Mouse (Mus musculus) liver, embryonic 11.5 days (tissue): ENCODE data around the gene Cadm1. TPM values are rescaled to one million over a fixed set of nuclear protein-coding genes. Genes with fewer than 3 reads are reported as not detected.

Experiments
- ATAC-seq: fragments of 200-750 bp; cut with Nextera tagmentation; replicated peaks from 2 replicates; pipeline ENCODE4 v1.8.0; 2017; ENCODE audit warnings: moderate number of reproducible peaks, mild to moderate bottlenecking, moderate TSS enrichment, moderate library complexity; ENCODE audit not compliant: low FRiP score
- DNase-seq: peaks from one replicate; pipeline ENCODE4 v3.0.0-alpha.2; 2017; ENCODE audit warnings: low spot score
- H3K27ac ChIP-seq: fragments of 300-500 bp; sonication (generic); 2 replicates; pipeline ENCODE4 v1.5.1; 2014; ENCODE audit warnings: mild to moderate bottlenecking, low read depth, low read length, control low read depth
- H3K27me3 ChIP-seq: fragments of 300-500 bp; sonication (generic); replicated peaks from 2 replicates; pipeline ENCODE4 v1.6.1; 2014; ENCODE audit warnings: low read length, mixed read lengths; ENCODE audit not compliant: control insufficient read depth, insufficient read depth
- H3K36me3 ChIP-seq: fragments of 300-500 bp; sonication (generic); 2 replicates; pipeline ENCODE4 v1.6.1; 2014; ENCODE audit warnings: mild to moderate bottlenecking, low read length, moderate library complexity, mixed read lengths; ENCODE audit not compliant: control insufficient read depth, insufficient read depth
- H3K4me1 ChIP-seq: fragments of 300-500 bp; sonication (generic); replicated peaks from 2 replicates; pipeline ENCODE4 v1.6.1; 2014; ENCODE audit warnings: low read length, mixed read lengths; ENCODE audit not compliant: control insufficient read depth, insufficient read depth
- H3K4me2 ChIP-seq: fragments of 300-500 bp; sonication (generic); 2 replicates; pipeline ENCODE4 v1.6.1; 2014; ENCODE audit warnings: mild to moderate bottlenecking, control low read depth, moderate library complexity
- H3K4me3 ChIP-seq: fragments of 300-500 bp; sonication (generic); 2 replicates; pipeline ENCODE4 v1.5.1; 2014; ENCODE audit warnings: low read depth, low read length, control low read depth
- H3K9ac ChIP-seq: fragments of 300-500 bp; sonication (generic); 2 replicates; pipeline ENCODE4 v1.6.1; 2014; ENCODE audit warnings: low read depth, low read length, control low read depth
- H3K9me3 ChIP-seq: fragments of 300-500 bp; sonication (generic); 2 replicates; pipeline ENCODE4 v1.6.1; 2016; ENCODE audit warnings: low read length, inconsistent platforms, mixed read lengths; ENCODE audit not compliant: control insufficient read depth
- WGBS: fragments of 180-500 bp; shearing (Covaris S2); extraction: QIAGEN DNeasy Blood & Tissue Kit; methylation state at CpG from one replicate; pipeline ENCODE4 v1.1.7; 2014; 5-methylcytosine and 5-hydroxymethylcytosine counted together
- polyA plus RNA-seq: library from polyadenylated mRNA; unstranded; fragments of >200 nt; fragmentation: Nextera tagmentation; extraction: Ambion mirVana; gene quantifications from 2 replicates; pipeline ENCODE4 v1.2.1, GENCODE M21; 2014

Cadm1 gene
- polyA plus RNA-seq, 1 experiment from 2014 or later = 27.6 TPM

DNA sequence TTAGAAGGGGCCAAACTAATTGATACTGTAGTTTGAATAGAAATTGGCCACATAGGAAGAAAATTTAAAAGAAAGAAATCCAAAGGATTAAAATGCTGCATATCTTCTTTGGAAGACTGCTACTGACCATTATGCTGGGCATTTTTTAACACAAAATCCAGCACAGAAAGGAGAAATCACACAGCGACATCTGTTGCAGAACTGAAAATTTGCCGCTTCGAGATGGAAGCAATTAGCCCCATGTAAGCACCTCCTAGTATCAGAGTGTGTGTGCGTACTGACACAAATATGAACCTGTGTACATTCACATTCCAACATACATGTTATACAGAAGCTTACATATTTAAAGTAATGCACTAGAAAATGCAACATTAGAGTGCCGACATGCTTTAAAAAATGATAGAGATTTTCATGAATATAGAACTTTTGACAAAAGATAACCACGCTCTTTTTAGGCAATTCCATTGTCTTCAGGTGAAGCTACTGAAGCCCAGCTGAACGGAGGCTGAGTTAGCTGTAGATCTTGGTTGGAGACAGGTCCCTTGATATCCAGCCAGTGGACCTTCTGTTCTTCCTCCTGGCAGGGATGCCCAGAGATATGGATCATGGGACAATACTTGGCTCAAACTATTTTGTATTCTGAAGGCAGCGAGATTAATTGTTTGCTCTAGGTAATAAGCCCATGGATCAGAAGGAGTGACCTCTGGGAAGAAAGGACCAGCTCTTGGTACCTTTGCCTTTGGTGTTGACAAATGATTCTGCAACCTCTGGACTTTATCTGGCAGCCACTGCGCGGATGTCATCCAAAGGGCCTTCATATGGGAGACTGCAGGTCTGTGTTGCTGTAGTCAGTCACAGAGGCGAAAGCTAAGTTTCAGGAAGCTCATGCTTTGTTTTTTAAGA, 4.9 kb downstream of the Cadm1 start:
- WGBS = 78% methylated on average over 11 of the region's 11 CpGs
- no peaks in the 10 kb centered on the region for H3K9me3 ChIP-seq

DNA sequence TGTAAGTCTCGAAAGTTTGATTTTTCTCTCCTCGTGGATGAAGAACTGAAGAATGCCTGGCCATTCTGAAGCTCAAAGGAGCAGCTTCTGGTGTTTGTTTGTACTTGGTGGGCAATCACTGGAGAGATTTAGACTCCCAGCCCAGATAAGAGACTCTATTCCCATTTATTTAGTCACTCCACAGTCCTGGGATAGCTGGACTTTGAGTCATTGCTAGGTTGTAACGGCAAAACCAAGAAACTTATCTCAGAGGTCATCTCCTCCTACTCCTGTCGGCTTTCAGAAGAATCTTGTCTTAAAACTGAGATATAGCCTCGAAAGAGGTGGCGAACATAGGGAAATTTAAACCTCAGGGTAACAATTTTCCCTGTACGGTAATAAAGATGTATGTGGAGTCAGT, 15.3 kb downstream of the Cadm1 start:
- Histone ChIP-seq H3K4me2 (no peak overlapping the region), H3K9ac (no peak overlapping the region), H3K36me3 (no peaks in the 10 kb centered on the region), H3K4me3 (no peak overlapping the region), H3K9me3 (no peaks in the 10 kb centered on the region), H3K27ac (no peak overlapping the region), H3K4me1 (no peaks in the 10 kb centered on the region), H3K27me3 (no peaks in the 10 kb centered on the region; the same call in 1 of the 2 replicates)
- 53% methylated on average over 7 of the region's 7 CpGs for WGBS
- ATAC-seq (no peak), DNase-seq (no peak)

More for the DNA sequence above, 4.9 kb downstream of the Cadm1 start:
- Histone ChIP-seq H3K4me2 (no peak overlapping the region), H3K27ac (no peak overlapping the region), H3K4me3 (no peak overlapping the region), H3K36me3 (no peaks in the 10 kb centered on the region), H3K4me1 (peaks cover 8% of the 10 kb centered on the region), H3K27me3 (peaks cover 36% of the 10 kb centered on the region), H3K9ac (no peak overlapping the region)
- no peak for DNase-seq
- no peak for ATAC-seq

- no peak for DNase-seq
- no peak overlapping the region for H3K4me3 ChIP-seq
- no peak overlapping the region for H3K9ac ChIP-seq
- H3K36me3 ChIP-seq = no peaks in the 10 kb centered on the region
- no peak overlapping the region for H3K27ac ChIP-seq
- 52% methylated on average over 12 of the region's 12 CpGs for WGBS
- no peaks in the 10 kb centered on the region for H3K4me1 ChIP-seq
- no peak for ATAC-seq
- H3K27me3 ChIP-seq = no peaks in the 10 kb centered on the region; the same call in 1 of the 2 replicates
- no peak overlapping the region for H3K4me2 ChIP-seq
- no peaks in the 10 kb centered on the region for H3K9me3 ChIP-seq
Observed at GRCm38 (mm10) chr9:47545667-47546066, 15.7 kb downstream of the Cadm1 start.

- H3K4me1 ChIP-seq = no peaks in the 10 kb centered on the region
- H3K9me3 ChIP-seq = no peaks in the 10 kb centered on the region
- no peaks in the 10 kb centered on the region for H3K36me3 ChIP-seq
- 87% methylated on average over 12 of the region's 12 CpGs for WGBS
- no peak overlapping the region for H3K4me2 ChIP-seq
- no peak overlapping the region for H3K4me3 ChIP-seq
- no peak overlapping the region for H3K27ac ChIP-seq
- H3K27me3 ChIP-seq = no peaks in the 10 kb centered on the region; the same call in 1 of the 2 replicates
- H3K9ac ChIP-seq = no peak overlapping the region
- no peak for ATAC-seq
- DNase-seq = no peak
Observed at GRCm38 (mm10) chr9:47548402-47548801, 18.4 kb downstream of the Cadm1 start.

- ATAC-seq = no peak
- H3K9ac ChIP-seq = no peak overlapping the region
Observed at GRCm38 (mm10) chr9:47548916-47549315, 18.9 kb downstream of the Cadm1 start.

GRCm38 (mm10) chr9:47552960-47553575, 23.1 kb downstream of the Cadm1 start:
- Histone ChIP-seq H3K27ac (no peak overlapping the region), H3K36me3 (no peaks in the 10 kb centered on the region), H3K4me3 (no peak overlapping the region), H3K27me3 (no peaks in the 10 kb centered on the region), H3K4me2 (no peak overlapping the region), H3K9me3 (no peaks in the 10 kb centered on the region), H3K4me1 (no peaks in the 10 kb centered on the region), H3K9ac (no peak overlapping the region)
- DNase-seq (no peak), ATAC-seq (no peak)
- WGBS = 84% methylated on average over 10 of the region's 10 CpGs

More at GRCm38 (mm10) chr9:47548916-47549315, 18.9 kb downstream of the Cadm1 start:
- no peaks in the 10 kb centered on the region for H3K9me3 ChIP-seq
- no peaks in the 10 kb centered on the region for H3K36me3 ChIP-seq
- no peak overlapping the region for H3K27ac ChIP-seq
- H3K4me1 ChIP-seq = no peaks in the 10 kb centered on the region
- no peak overlapping the region for H3K4me2 ChIP-seq
- no peak overlapping the region for H3K4me3 ChIP-seq
- no peak for DNase-seq
- H3K27me3 ChIP-seq = no peaks in the 10 kb centered on the region; the same call in 1 of the 2 replicates
- 87% methylated on average over 5 of the region's 5 CpGs for WGBS

DNA sequence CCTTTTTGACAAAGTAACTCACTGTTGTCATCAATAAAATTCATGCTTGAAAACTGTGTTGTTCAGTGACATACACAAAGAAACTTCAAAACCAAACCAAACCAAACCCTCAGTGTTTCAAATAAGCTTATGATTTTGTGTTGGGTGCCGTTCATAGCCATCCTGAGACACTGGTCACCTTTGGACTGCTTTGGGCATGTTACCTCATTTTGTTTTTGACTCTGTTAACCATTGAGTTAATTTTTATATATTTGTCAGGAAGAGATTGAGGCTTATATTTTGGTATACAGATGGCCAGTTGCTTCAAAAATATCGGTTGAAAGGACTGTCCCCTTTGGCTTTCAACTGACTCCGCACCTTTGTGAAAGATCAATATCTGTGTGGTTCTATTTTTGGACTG, 30.8 kb downstream of the Cadm1 start:
- H3K36me3 ChIP-seq = no peaks in the 10 kb centered on the region
- ATAC-seq (no peak), DNase-seq (no peak)
- H3K4me3 ChIP-seq = no peak overlapping the region
- no peaks in the 10 kb centered on the region for H3K9me3 ChIP-seq
- H3K4me1 ChIP-seq = no peaks in the 10 kb centered on the region; the same call in 1 of the 2 replicates
- no peaks in the 10 kb centered on the region for H3K27me3 ChIP-seq
- no peak overlapping the region for H3K4me2 ChIP-seq
- WGBS = 86% methylated on average over 3 of the region's 3 CpGs
- H3K27ac ChIP-seq = no peak overlapping the region
- H3K9ac ChIP-seq = no peak overlapping the region

DNA sequence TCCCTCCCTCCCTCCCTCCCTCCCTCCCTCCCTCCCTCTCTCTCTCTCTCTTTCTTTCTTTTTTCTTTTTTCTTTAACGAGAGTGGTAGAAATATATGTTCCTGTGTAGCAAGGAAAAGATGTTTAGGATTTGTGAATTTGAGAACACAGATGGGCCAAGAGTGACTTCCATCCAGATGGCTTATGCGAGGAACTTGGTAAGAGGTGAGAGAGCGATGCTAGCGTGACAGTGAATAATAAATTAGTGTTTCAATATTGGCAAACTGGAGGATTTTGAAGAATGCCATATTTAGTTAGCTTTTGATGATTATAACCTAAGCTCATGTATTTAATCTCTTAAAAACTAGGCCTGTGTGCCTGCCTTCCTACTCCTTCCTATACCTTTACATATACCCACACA, 31.6 kb downstream of the Cadm1 start:
- H3K9me3 ChIP-seq = no peaks in the 10 kb centered on the region
- H3K36me3 ChIP-seq = no peaks in the 10 kb centered on the region
- DNase-seq (no peak), ATAC-seq (no peak)
- WGBS = 85% methylated on average over 4 of the region's 4 CpGs
- H3K27me3 ChIP-seq = no peaks in the 10 kb centered on the region
- no peaks in the 10 kb centered on the region; the same call in 1 of the 2 replicates for H3K4me1 ChIP-seq
- H3K9ac ChIP-seq = no peak overlapping the region
- no peak overlapping the region for H3K4me3 ChIP-seq
- H3K4me2 ChIP-seq = no peak overlapping the region
- H3K27ac ChIP-seq = no peak overlapping the region
